Mouse (Mus musculus) bone marrow, adult 2 months (tissue): ENCODE data around the gene Rpp14.

ENCODE experiments used
- CTCF ChIP-seq: fragments of 200-500 bp; IDR thresholded peaks from 2 replicates; pipeline ENCODE4 v1.5.1; 2011; ENCODE audit warnings: low read length, control low read depth; ENCODE audit not compliant: control insufficient read depth, insufficient read depth
- POLR2A ChIP-seq: fragments of 200-500 bp; IDR thresholded peaks from 2 replicates; pipeline ENCODE4 v1.6.1; 2011; ENCODE audit warnings: low read depth, mild to moderate bottlenecking, control low read depth, low read length, borderline replicate concordance; ENCODE audit not compliant: control insufficient read depth

GRCm38 (mm10) chr14:8052661-8053060 lies 27.5 kb upstream of the Rpp14 start:
- no peak for TF ChIP-seq CTCF
- TF ChIP-seq POLR2A: no peak
